Mouse (Mus musculus): ENCODE results near the gene Ncapg2.

Ncapg2 gene

GRCm38 (mm10) chr12:116405045-116405835 is at the start of gene Ncapg2:
Ncapg2 (plus strand) TSS chr12:116405402.
- in situ Hi-C loops (cut with MboI; ENCODE audit: low sequenced_read_pairs) = no loop called here

GRCm38 (mm10) chr12:116362091-116362490 is 43.1 kb upstream of the Ncapg2 start:
- in situ Hi-C loops (cut with MboI; ENCODE audit: low sequenced_read_pairs) = no loop called here

GRCm38 (mm10) chr12:116366900-116367299 is 38.3 kb upstream of the Ncapg2 start:
- in situ Hi-C loops (cut with MboI; ENCODE audit: low sequenced_read_pairs) = no loop called here

GRCm38 (mm10) chr12:116367346-116367745 is 37.9 kb upstream of the Ncapg2 start:
- in situ Hi-C loops (cut with MboI; ENCODE audit: low sequenced_read_pairs) = no loop called here

- in situ Hi-C loops (cut with MboI; ENCODE audit: low sequenced_read_pairs) = no loop called here
Measured at GRCm38 (mm10) chr12:116368857-116369256, 36.3 kb upstream of the Ncapg2 start.

- in situ Hi-C loops (cut with MboI; ENCODE audit: low sequenced_read_pairs) = no loop called here
Measured at GRCm38 (mm10) chr12:116383101-116383500, 22.1 kb upstream of the Ncapg2 start.

- in situ Hi-C loops (cut with MboI; ENCODE audit: low sequenced_read_pairs) = no loop called here
Measured at GRCm38 (mm10) chr12:116383995-116384394, 21.2 kb upstream of the Ncapg2 start.

- in situ Hi-C loops (cut with MboI; ENCODE audit: low sequenced_read_pairs) = no loop called here
Measured at GRCm38 (mm10) chr12:116386802-116387201, 18.4 kb upstream of the Ncapg2 start.

- in situ Hi-C loops (cut with MboI; ENCODE audit: low sequenced_read_pairs) = no loop called here
Measured at GRCm38 (mm10) chr12:116389868-116390267, 15.3 kb upstream of the Ncapg2 start.

GRCm38 (mm10) chr12:116394327-116394726 is 10.9 kb upstream of the Ncapg2 start:
- in situ Hi-C loops (cut with MboI; ENCODE audit: low sequenced_read_pairs) = no loop called here

- in situ Hi-C loops (cut with MboI; ENCODE audit: low sequenced_read_pairs) = no loop called here
Measured at GRCm38 (mm10) chr12:116395312-116395711, 9.9 kb upstream of the Ncapg2 start.

GRCm38 (mm10) chr12:116396072-116396695 is 9.0 kb upstream of the Ncapg2 start:
- in situ Hi-C loops (cut with MboI; ENCODE audit: low sequenced_read_pairs) = no loop called here

GRCm38 (mm10) chr12:116404012-116404679 is 1.1 kb upstream of the Ncapg2 start:
- in situ Hi-C loops (cut with MboI; ENCODE audit: low sequenced_read_pairs) = no loop called here

- in situ Hi-C loops (cut with MboI; ENCODE audit: low sequenced_read_pairs) = no loop called here
Measured at GRCm38 (mm10) chr12:116405836-116406155, 594 bp downstream of the Ncapg2 start.

GRCm38 (mm10) chr12:116407883-116408282 is 2.7 kb downstream of the Ncapg2 start:
- in situ Hi-C loops (cut with MboI; ENCODE audit: low sequenced_read_pairs) = no loop called here

- in situ Hi-C loops (cut with MboI; ENCODE audit: low sequenced_read_pairs) = no loop called here
Measured at GRCm38 (mm10) chr12:116414941-116415340, 9.7 kb downstream of the Ncapg2 start.

- in situ Hi-C loops (cut with MboI; ENCODE audit: low sequenced_read_pairs) = no loop called here
Measured at GRCm38 (mm10) chr12:116416514-116416913, 11.3 kb downstream of the Ncapg2 start.

- in situ Hi-C loops (cut with MboI; ENCODE audit: low sequenced_read_pairs) = no loop called here
Measured at GRCm38 (mm10) chr12:116421656-116422055, 16.5 kb downstream of the Ncapg2 start.

GRCm38 (mm10) chr12:116425392-116425791 is 20.2 kb downstream of the Ncapg2 start:
- in situ Hi-C loops (cut with MboI; ENCODE audit: low sequenced_read_pairs) = no loop called here

- in situ Hi-C loops (cut with MboI; ENCODE audit: low sequenced_read_pairs) = no loop called here
Measured at GRCm38 (mm10) chr12:116433742-116434141, 28.5 kb downstream of the Ncapg2 start.

- in situ Hi-C loops (cut with MboI; ENCODE audit: low sequenced_read_pairs) = no loop called here
Measured at GRCm38 (mm10) chr12:116435232-116435631, 30.0 kb downstream of the Ncapg2 start.

GRCm38 (mm10) chr12:116436125-116436524 is 30.9 kb downstream of the Ncapg2 start:
- in situ Hi-C loops (cut with MboI; ENCODE audit: low sequenced_read_pairs) = no loop called here

Data from CH12F3 (cell line).